ENCODE assay signal across 15 mouse cellular contexts in genomic region chr1:59391736-59392135, GRCm38 (mm10).
A peak's percentile ranks its signal among the peaks of the same experiment; 100 is the strongest.
DNase-seq lines count a peak whose midpoint lies in the region; ATAC-seq and TF ChIP-seq lines count a peak whose summit lies in the region.
"Had no signal": no experiment of that assay in that cellular context is flagged by ENCODE, and none has a peak within 500 bp of the region (broad histone marks: within the 10 kb centered on the region; RNA-seq: fewer than 3 reads in every experiment).

No protein-coding gene starts in this region.

- DNase-seq in lung, adult 18-20 months, result peak; percentile 16 to 33
- no peak for DNase-seq in lung, postnatal 14 days
- DNase-seq in MN1 (ENCODE audit: low spot score) (peak; percentile 67), adipocyte (ENCODE audit: low spot score) (peak; percentile 14)
- DNase-seq in lung, postnatal 0 days (ENCODE audit: low spot score), result peak; percentile 81
- DNase-seq in hindbrain, embryonic 14.5 days (ENCODE audit: low spot score), result no peak
- DNase-seq: cerebellum, postnatal 36 days; gastrocnemius, postnatal 36 days; right cerebral cortex, postnatal 25 days had no signal

- no peak for TF ChIP-seq CTCF in lung, postnatal 0 days (IDR thresholded peaks at IDR 0.05)

- WGBS in lung, postnatal 0 days, result 54% methylated on average over 3 of the region's 3 CpGs
- WGBS in hindbrain, embryonic 14.5 days, result 50% methylated on average over 3 of the region's 3 CpGs
- WGBS in neural tube, embryonic 15.5 days, result 74% methylated on average over 3 of the region's 3 CpGs

- H3K4me2 ChIP-seq in lung, postnatal 0 days (replicated peaks; ENCODE audit: low read depth, low read length), result no peak overlapping the region
- H3K4me2 ChIP-seq in hindbrain, embryonic 14.5 days (replicated peaks), result no peak overlapping the region
- H3K4me2 ChIP-seq in neural tube, embryonic 15.5 days, result no peak overlapping the region
- H3K4me2 ChIP-seq: embryonic facial prominence, embryonic 13.5 days; limb, embryonic 12.5 days had no signal

- H3K9ac ChIP-seq in lung, postnatal 0 days (replicated peaks; ENCODE audit: low read depth), result no peak overlapping the region
- no peak overlapping the region for H3K9ac ChIP-seq in hindbrain, embryonic 14.5 days
- H3K9ac ChIP-seq in neural tube, embryonic 15.5 days (replicated peaks), result no peak overlapping the region
- H3K9ac ChIP-seq: embryonic facial prominence, embryonic 13.5 days; limb, embryonic 12.5 days had no signal

- ATAC-seq in lung, postnatal 0 days, result peak; percentile 67; the same call in 1 of the 2 replicates
- no peak for ATAC-seq in hindbrain, embryonic 14.5 days (ENCODE audit: low FRiP score)
- ATAC-seq in neural tube, embryonic 15.5 days (ENCODE audit: low FRiP score), result no peak
- ATAC-seq: CD4-positive, CD25-positive, alpha-beta regulatory T cell, adult 4 months had no signal

- H3K4me3 ChIP-seq in lung, postnatal 0 days (ENCODE audit: low read depth, low read length), result no peak overlapping the region
- H3K4me3 ChIP-seq in hindbrain, embryonic 14.5 days (replicated peaks; ENCODE audit: low read length), result no peak overlapping the region
- H3K4me3 ChIP-seq in neural tube, embryonic 15.5 days (replicated peaks), result no peak overlapping the region
- H3K4me3 ChIP-seq: embryonic facial prominence, embryonic 13.5 days; left cerebral cortex, adult 2 months; limb, embryonic 12.5 days; midbrain, embryonic 10.5 days had no signal

- no peaks in the 10 kb centered on the region for H3K9me3 ChIP-seq in lung, postnatal 0 days (ENCODE audit: low read length)
- H3K9me3 ChIP-seq in hindbrain, embryonic 14.5 days (ENCODE audit: control insufficient read depth, low read length), result no peaks in the 10 kb centered on the region
- no peaks in the 10 kb centered on the region for H3K9me3 ChIP-seq in neural tube, embryonic 15.5 days (replicated peaks)
- H3K9me3 ChIP-seq: embryonic facial prominence, embryonic 13.5 days; limb, embryonic 12.5 days; midbrain, embryonic 10.5 days had no signal

- no peak for TF ChIP-seq EP300 in lung, postnatal 0 days (IDR thresholded peaks at IDR 0.05)

- H3K27me3 ChIP-seq in lung, postnatal 0 days (replicated peaks; ENCODE audit: insufficient read depth, low read length), result no peaks in the 10 kb centered on the region
- H3K27me3 ChIP-seq in hindbrain, embryonic 14.5 days (ENCODE audit: control insufficient read depth, insufficient read depth, low read length), result no peaks in the 10 kb centered on the region
- H3K27me3 ChIP-seq in neural tube, embryonic 15.5 days (replicated peaks), result no peaks in the 10 kb centered on the region
- H3K27me3 ChIP-seq: embryonic facial prominence, embryonic 13.5 days; limb, embryonic 12.5 days had no signal

- no peaks in the 10 kb centered on the region for H3K36me3 ChIP-seq in lung, postnatal 0 days (ENCODE audit: insufficient read depth, low read length)
- H3K36me3 ChIP-seq in hindbrain, embryonic 14.5 days (replicated peaks; ENCODE audit: control insufficient read depth, insufficient read depth), result no peaks in the 10 kb centered on the region
- no peaks in the 10 kb centered on the region for H3K36me3 ChIP-seq in neural tube, embryonic 15.5 days
- H3K36me3 ChIP-seq: embryonic facial prominence, embryonic 13.5 days; limb, embryonic 12.5 days; midbrain, embryonic 10.5 days had no signal

- no peak overlapping the region for H3K27ac ChIP-seq in lung, postnatal 0 days (ENCODE audit: low read length)
- no peak overlapping the region for H3K27ac ChIP-seq in hindbrain, embryonic 14.5 days
- H3K27ac ChIP-seq in neural tube, embryonic 15.5 days (replicated peaks), result no peak overlapping the region
- H3K27ac ChIP-seq: embryonic facial prominence, embryonic 13.5 days; left cerebral cortex, adult 2 months; limb, embryonic 12.5 days; midbrain, embryonic 10.5 days had no signal

- no peaks in the 10 kb centered on the region for H3K4me1 ChIP-seq in lung, postnatal 0 days (ENCODE audit: insufficient read depth, low read depth, low read length)
- H3K4me1 ChIP-seq in hindbrain, embryonic 14.5 days (replicated peaks; ENCODE audit: control insufficient read depth, insufficient read depth, low read length), result 0 out of 2 replicates have a peak, but pooled peaks cover 11% of the 10 kb centered on the region
- H3K4me1 ChIP-seq in neural tube, embryonic 15.5 days, result peaks cover 16% of the 10 kb centered on the region

Comparison
In these comparisons a context has a peak if more than half of its experiments do, and no peak if none do; other contexts are left out.
1. DNase-seq: peak in lung, adult 18-20 months (2 of 2), MN1 (single experiment), adipocyte (single experiment) and lung, postnatal 0 days (single experiment); none in lung, postnatal 14 days (single experiment) and hindbrain, embryonic 14.5 days (single experiment).